Mouse (Mus musculus): ENCODE data around the gene Nav2. TPM values are rescaled to one million over a fixed set of nuclear protein-coding genes. Genes with fewer than 3 reads are reported as not detected.

Gene Nav2
- polyA plus RNA-seq, 1 experiment from 2014 or later, result 7.5 TPM

DNA sequence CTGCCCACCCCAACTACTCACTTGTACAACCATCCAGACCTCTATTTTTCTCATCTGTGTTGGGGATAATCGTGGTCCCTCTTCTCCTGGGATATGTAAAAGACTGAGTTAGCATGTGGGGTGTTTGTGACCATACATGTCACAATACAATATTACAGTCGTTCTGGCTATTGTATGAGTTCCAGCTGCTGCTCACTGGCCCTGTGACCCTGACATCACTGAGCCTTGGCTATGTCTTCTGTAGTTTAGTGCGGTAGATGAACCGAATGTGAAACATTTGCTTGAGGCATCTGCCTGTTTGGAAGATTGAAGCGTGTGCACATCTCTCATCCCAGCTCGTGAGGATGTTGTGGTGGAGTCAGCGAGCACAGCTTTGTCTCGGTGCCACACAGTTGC, 410.4 kb downstream of the Nav2 start:
- Histone ChIP-seq H3K9me3 (ENCODE audit: control insufficient read depth, low read length) (no peaks in the 10 kb centered on the region), H3K4me2 (ENCODE audit: low read depth, severe bottlenecking) (no peak overlapping the region), H3K27ac (replicated peaks; ENCODE audit: low read depth, low read length) (no peak overlapping the region), H3K27me3 (ENCODE audit: control insufficient read depth, insufficient read depth, low read length) (no peaks in the 10 kb centered on the region), H3K9ac (ENCODE audit: low read length) (no peak overlapping the region), H3K4me3 (ENCODE audit: low read depth, low read length) (no peak overlapping the region), H3K4me1 (ENCODE audit: control insufficient read depth, insufficient read depth, low read length) (no peaks in the 10 kb centered on the region), H3K36me3 (ENCODE audit: control insufficient read depth, insufficient read depth, low read length) (no peaks in the 10 kb centered on the region)
- 88% methylated on average over 8 of the region's 8 CpGs for WGBS
- ATAC-seq (ENCODE audit: insufficient number of reproducible peaks, low FRiP score, low TSS enrichment, low read depth) (no peak), DNase-seq (ENCODE audit: low spot score) (no peak)

DNA sequence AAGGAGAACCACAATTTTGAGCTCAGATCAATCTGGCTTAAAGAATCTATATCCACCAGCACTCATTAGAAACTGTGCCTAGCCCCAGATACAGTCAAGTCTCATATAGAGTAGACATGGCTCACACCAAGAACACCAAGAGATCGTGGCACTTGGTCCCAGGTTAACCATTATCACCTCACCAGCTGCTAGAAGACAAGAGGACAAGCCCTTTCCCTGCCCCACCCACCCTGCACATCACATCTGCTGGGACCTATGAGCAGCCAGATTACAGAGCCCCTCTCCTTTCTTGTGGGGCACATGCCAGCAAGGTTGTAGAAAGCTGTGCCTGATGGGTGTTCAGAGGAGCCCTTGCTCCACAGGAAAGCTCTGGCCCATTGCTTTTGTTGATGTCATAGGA, 411.5 kb downstream of the Nav2 start:
- H3K9me3 ChIP-seq (ENCODE audit: control insufficient read depth, low read length), result no peaks in the 10 kb centered on the region; the same call in 1 of the 2 replicates

DNA sequence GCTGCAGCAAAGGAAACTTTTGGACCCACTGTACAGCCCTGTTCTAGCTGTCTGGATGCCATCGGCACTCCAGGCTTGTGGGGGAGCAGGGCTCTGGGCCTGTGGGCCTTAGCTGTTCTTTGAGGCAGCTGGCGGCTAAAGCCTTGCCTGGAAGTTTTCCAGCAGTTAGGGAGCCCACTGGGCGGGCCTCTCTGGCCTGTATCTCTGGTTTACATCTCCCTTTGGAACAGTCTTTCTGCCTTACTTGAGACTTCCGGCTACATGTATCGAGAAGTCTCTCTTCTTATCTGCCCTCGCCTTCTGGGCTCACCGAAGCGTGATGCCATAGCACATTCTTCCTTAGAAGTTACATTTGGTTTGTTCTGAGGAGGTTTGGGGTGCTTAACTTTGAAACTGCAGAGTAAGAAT, 412.6 kb downstream of the Nav2 start:
- H3K27me3 ChIP-seq (ENCODE audit: control insufficient read depth, insufficient read depth, low read length), result no peaks in the 10 kb centered on the region
- no peak overlapping the region for H3K4me3 ChIP-seq (ENCODE audit: low read depth, low read length)
- H3K27ac ChIP-seq (replicated peaks; ENCODE audit: low read depth, low read length), result no peak overlapping the region
- H3K4me1 ChIP-seq (ENCODE audit: control insufficient read depth, insufficient read depth, low read length), result no peaks in the 10 kb centered on the region; the same call in 1 of the 2 replicates
- ATAC-seq (ENCODE audit: insufficient number of reproducible peaks, low FRiP score, low TSS enrichment, low read depth) (no peak), DNase-seq (ENCODE audit: low spot score) (no peak)
- 78% methylated on average over 8 of the region's 8 CpGs for WGBS
- H3K36me3 ChIP-seq (ENCODE audit: control insufficient read depth, insufficient read depth, low read length), result no peaks in the 10 kb centered on the region
- no peaks in the 10 kb centered on the region; the same call in 1 of the 2 replicates for H3K9me3 ChIP-seq (ENCODE audit: control insufficient read depth, low read length)
- no peak overlapping the region for H3K9ac ChIP-seq (ENCODE audit: low read length)
- no peak overlapping the region for H3K4me2 ChIP-seq (ENCODE audit: low read depth, severe bottlenecking)

More for the DNA sequence above, 411.5 kb downstream of the Nav2 start:
- no peaks in the 10 kb centered on the region for H3K27me3 ChIP-seq (ENCODE audit: control insufficient read depth, insufficient read depth, low read length)
- no peak overlapping the region for H3K4me2 ChIP-seq (ENCODE audit: low read depth, severe bottlenecking)
- H3K36me3 ChIP-seq (ENCODE audit: control insufficient read depth, insufficient read depth, low read length), result no peaks in the 10 kb centered on the region
- no peak for ATAC-seq (ENCODE audit: insufficient number of reproducible peaks, low FRiP score, low TSS enrichment, low read depth)
- no peak overlapping the region for H3K9ac ChIP-seq (ENCODE audit: low read length)
- no peaks in the 10 kb centered on the region for H3K4me1 ChIP-seq (ENCODE audit: control insufficient read depth, insufficient read depth, low read length)
- DNase-seq (ENCODE audit: low spot score), result no peak
- H3K27ac ChIP-seq (replicated peaks; ENCODE audit: low read depth, low read length), result no peak overlapping the region
- H3K4me3 ChIP-seq (ENCODE audit: low read depth, low read length), result no peak overlapping the region
- WGBS, result 62% methylated on average over 1 of the region's 1 CpGs

DNA sequence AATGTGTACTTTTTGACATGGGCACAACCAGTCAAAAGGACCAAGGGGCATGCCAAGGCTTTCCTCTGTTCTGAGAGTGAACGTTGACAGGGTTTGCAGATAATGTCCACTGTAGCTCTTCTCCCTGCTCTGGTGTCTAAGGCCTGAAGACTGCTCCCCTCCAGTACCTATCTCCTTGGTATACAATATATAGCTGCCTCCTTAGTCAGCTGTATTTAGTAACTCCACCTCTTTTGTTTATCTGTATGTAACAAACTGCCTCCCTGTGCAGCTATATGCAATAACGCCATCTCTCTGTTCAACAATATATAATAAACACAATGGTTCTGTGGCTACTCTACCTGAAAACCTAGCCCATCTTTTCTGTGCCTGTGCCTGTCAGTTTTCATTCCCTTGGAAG, 413.7 kb downstream of the Nav2 start:
- Histone ChIP-seq H3K4me2 (ENCODE audit: low read depth, severe bottlenecking) (no peak overlapping the region), H3K4me1 (ENCODE audit: control insufficient read depth, insufficient read depth, low read length) (no peaks in the 10 kb centered on the region; the same call in 1 of the 2 replicates), H3K27ac (replicated peaks; ENCODE audit: low read depth, low read length) (no peak overlapping the region), H3K36me3 (ENCODE audit: control insufficient read depth, insufficient read depth, low read length) (no peaks in the 10 kb centered on the region), H3K9ac (ENCODE audit: low read length) (no peak overlapping the region), H3K4me3 (ENCODE audit: low read depth, low read length) (no peak overlapping the region), H3K9me3 (ENCODE audit: control insufficient read depth, low read length) (no peaks in the 10 kb centered on the region; the same call in 1 of the 2 replicates), H3K27me3 (ENCODE audit: control insufficient read depth, insufficient read depth, low read length) (no peaks in the 10 kb centered on the region)
- ATAC-seq (ENCODE audit: insufficient number of reproducible peaks, low FRiP score, low TSS enrichment, low read depth) (no peak), DNase-seq (ENCODE audit: low spot score) (no peak)
- WGBS, result 95% methylated on average over 2 of the region's 2 CpGs

DNA sequence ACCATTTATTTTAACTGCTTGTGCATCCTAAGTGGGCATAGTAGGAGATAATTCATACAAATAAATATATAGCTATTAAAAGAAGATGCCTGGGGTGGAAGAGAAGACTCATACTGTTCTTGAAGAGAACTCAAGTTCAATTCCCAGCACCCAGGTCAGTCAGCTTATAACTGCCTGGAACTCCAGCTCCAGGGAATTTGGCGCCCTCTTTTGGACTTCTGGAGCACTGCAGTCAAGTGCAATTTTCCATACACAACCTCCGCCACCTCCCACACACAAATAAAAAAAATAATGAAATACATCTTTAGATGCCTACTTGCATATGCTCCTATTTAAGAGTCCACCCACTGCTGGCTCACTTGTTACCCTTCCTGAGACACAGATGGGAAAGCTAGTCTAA, 416.1 kb downstream of the Nav2 start:
- H3K4me2 ChIP-seq (ENCODE audit: low read depth, severe bottlenecking), result no peak overlapping the region
- no peaks in the 10 kb centered on the region; the same call in 1 of the 2 replicates for H3K9me3 ChIP-seq (ENCODE audit: control insufficient read depth, low read length)
- H3K9ac ChIP-seq (ENCODE audit: low read length), result no peak overlapping the region
- no peaks in the 10 kb centered on the region; the same call in 1 of the 2 replicates for H3K4me1 ChIP-seq (ENCODE audit: control insufficient read depth, insufficient read depth, low read length)
- no peak for DNase-seq (ENCODE audit: low spot score)
- H3K4me3 ChIP-seq (ENCODE audit: low read depth, low read length), result no peak overlapping the region
- 87% methylated on average over 2 of the region's 2 CpGs for WGBS
- H3K27ac ChIP-seq (replicated peaks; ENCODE audit: low read depth, low read length), result no peak overlapping the region
- no peaks in the 10 kb centered on the region for H3K36me3 ChIP-seq (ENCODE audit: control insufficient read depth, insufficient read depth, low read length)
- ATAC-seq (ENCODE audit: insufficient number of reproducible peaks, low FRiP score, low TSS enrichment, low read depth), result no peak
- no peaks in the 10 kb centered on the region for H3K27me3 ChIP-seq (ENCODE audit: control insufficient read depth, insufficient read depth, low read length)

DNA sequence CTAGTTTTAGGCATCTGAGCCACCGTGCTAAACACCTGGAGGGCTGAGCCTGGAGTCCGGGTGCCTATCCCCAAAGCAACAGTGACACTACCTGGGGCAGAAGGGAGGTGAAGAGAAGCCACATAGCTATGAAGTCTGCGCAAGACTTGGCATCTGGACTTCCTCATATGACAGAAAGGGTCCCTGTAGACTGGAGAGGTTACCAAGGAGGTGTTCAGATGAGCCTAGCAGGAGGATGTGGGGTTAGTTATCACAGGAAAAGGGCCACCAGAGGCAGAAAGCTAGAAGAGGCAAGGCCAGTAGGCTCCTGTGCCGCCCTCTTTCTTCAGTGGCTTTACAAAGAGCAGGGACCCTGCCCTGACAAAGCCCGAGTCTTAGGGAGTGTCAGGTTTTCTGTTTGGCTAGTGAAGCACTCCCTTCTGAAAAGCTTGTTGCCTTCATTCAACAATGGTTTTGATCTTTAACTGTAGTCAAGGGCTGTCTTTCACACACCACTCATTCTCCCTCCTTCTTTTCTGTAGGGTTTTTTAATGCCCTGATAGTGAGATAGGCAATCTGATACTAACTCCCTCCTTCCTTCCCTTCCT, 417.7 kb downstream of the Nav2 start:
- Histone ChIP-seq H3K4me1 (ENCODE audit: control insufficient read depth, insufficient read depth, low read length) (no peaks in the 10 kb centered on the region; the same call in 1 of the 2 replicates), H3K4me2 (ENCODE audit: low read depth, severe bottlenecking) (no peak overlapping the region), H3K27me3 (ENCODE audit: control insufficient read depth, insufficient read depth, low read length) (no peaks in the 10 kb centered on the region), H3K4me3 (ENCODE audit: low read depth, low read length) (no peak overlapping the region), H3K9ac (ENCODE audit: low read length) (no peak overlapping the region), H3K9me3 (ENCODE audit: control insufficient read depth, low read length) (no peaks in the 10 kb centered on the region; the same call in 1 of the 2 replicates), H3K27ac (replicated peaks; ENCODE audit: low read depth, low read length) (no peak overlapping the region), H3K36me3 (ENCODE audit: control insufficient read depth, insufficient read depth, low read length) (no peaks in the 10 kb centered on the region)
- DNase-seq (ENCODE audit: low spot score) (no peak), ATAC-seq (ENCODE audit: insufficient number of reproducible peaks, low FRiP score, low TSS enrichment, low read depth) (no peak)
- 62% methylated on average over 5 of the region's 5 CpGs for WGBS

DNA sequence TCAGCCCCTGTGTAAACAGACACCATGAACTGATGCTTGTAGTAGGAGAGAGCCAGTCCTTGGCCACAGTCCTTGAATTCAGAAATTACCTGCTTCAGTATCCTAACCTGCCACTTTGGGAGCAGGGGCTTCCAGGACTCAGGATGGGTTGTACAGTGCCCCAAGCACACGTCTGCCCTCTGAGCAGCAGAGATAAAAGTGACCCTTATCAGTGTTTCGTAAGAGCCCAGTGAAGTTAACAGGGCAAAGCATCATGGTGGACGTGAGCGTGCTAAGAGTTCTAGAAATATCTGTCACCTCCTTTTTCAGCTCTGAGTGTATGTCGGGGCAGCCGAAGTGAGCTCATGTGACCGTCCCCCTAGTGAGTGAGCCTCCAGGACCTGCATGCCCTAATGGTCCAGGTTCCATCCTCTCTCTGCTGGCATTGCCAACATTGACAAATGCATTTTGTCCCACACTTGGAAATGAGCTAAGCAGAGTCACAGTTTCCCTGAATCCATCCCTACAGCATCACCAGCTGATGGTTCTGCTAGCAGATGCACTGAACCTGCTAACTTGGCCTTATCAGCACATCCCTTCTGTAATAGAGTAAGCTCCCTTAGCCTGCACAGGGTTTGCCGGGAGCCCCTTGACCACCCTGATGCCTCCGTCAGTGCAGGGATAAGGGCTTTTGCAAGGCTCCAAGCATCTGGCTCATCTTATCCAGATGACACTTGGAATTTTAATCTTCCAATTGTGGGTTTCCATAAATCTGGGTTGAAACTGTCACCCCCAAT, 418.6 kb downstream of the Nav2 start:
- Histone ChIP-seq H3K36me3 (ENCODE audit: control insufficient read depth, insufficient read depth, low read length) (no peaks in the 10 kb centered on the region), H3K9me3 (ENCODE audit: control insufficient read depth, low read length) (no peaks in the 10 kb centered on the region; the same call in 1 of the 2 replicates), H3K27me3 (ENCODE audit: control insufficient read depth, insufficient read depth, low read length) (no peaks in the 10 kb centered on the region), H3K4me2 (ENCODE audit: low read depth, severe bottlenecking) (no peak overlapping the region), H3K4me3 (ENCODE audit: low read depth, low read length) (no peak overlapping the region), H3K27ac (replicated peaks; ENCODE audit: low read depth, low read length) (no peak overlapping the region), H3K4me1 (ENCODE audit: control insufficient read depth, insufficient read depth, low read length) (no peaks in the 10 kb centered on the region; the same call in 1 of the 2 replicates), H3K9ac (ENCODE audit: low read length) (no peak overlapping the region)
- ATAC-seq (ENCODE audit: insufficient number of reproducible peaks, low FRiP score, low TSS enrichment, low read depth), result no peak
- DNase-seq (ENCODE audit: low spot score), result no peak
- WGBS, result 81% methylated on average over 9 of the region's 9 CpGs

DNA sequence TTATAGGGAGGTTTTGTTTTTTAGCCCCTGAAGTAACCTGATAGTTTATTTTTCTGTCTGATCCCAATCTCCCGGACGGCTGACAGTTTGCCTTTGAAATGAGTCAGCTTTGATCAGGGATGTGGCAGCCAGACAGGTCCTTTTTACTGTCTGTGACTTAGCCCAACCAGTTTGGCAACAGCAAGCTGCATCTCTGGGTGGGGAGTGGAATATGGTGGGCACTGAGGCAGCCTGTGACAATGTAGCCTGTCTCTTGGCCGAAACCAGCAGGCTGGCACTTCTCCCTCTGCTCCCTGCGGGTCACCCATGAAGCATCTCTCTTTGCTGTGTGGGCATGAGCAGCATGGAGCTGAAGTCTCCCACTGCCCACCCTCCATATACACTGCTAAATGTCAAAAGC, 421.7 kb downstream of the Nav2 start:
- Histone ChIP-seq H3K36me3 (ENCODE audit: control insufficient read depth, insufficient read depth, low read length) (no peaks in the 10 kb centered on the region), H3K27ac (replicated peaks; ENCODE audit: low read depth, low read length) (no peak overlapping the region), H3K4me1 (ENCODE audit: control insufficient read depth, insufficient read depth, low read length) (no peaks in the 10 kb centered on the region; the same call in 1 of the 2 replicates), H3K4me3 (ENCODE audit: low read depth, low read length) (no peak overlapping the region), H3K4me2 (ENCODE audit: low read depth, severe bottlenecking) (no peak overlapping the region), H3K9ac (ENCODE audit: low read length) (no peak overlapping the region), H3K9me3 (ENCODE audit: control insufficient read depth, low read length) (no peaks in the 10 kb centered on the region), H3K27me3 (ENCODE audit: control insufficient read depth, insufficient read depth, low read length) (no peaks in the 10 kb centered on the region)
- WGBS, result 46% methylated on average over 4 of the region's 4 CpGs
- DNase-seq (ENCODE audit: low spot score), result no peak
- no peak for ATAC-seq (ENCODE audit: insufficient number of reproducible peaks, low FRiP score, low TSS enrichment, low read depth)
